Mouse (Mus musculus) CH12.LX (cell line): ENCODE data around the gene Gapdhs. TPM values are rescaled to one million over a fixed set of nuclear protein-coding genes. Genes with fewer than 3 reads are reported as not detected.

ENCODE experiments used
- DNase-seq: peaks from one replicate; pipeline ENCODE4 v3.0.0-alpha.2; 2013; ENCODE audit errors: extremely low read depth
- H3K27ac ChIP-seq: 2 replicates; pipeline ENCODE4 v1.5.1; 2012; ENCODE audit warnings: low read depth, mild to moderate bottlenecking, control low read depth, moderate library complexity; ENCODE audit not compliant: insufficient read depth
- H3K27me3 ChIP-seq: replicated peaks from 2 replicates; pipeline ENCODE3; 2012; ENCODE audit warnings: inconsistent platforms
- H3K36me3 ChIP-seq, 2 experiments: replicated peaks in 1 of 2; 2 replicates each; pipeline versions ENCODE3 to v1.6.1; 2012; ENCODE audit warnings: inconsistent platforms in 1 of 2, low read length in 1 of 2, mild to moderate bottlenecking in 1 of 2, mixed read lengths in 1 of 2, moderate library complexity in 1 of 2; ENCODE audit not compliant: control insufficient read depth in 1 of 2, insufficient read depth in 1 of 2
- H3K4me1 ChIP-seq, 2 experiments: 2 replicates each; pipeline ENCODE4 v1.6.1; 2012; ENCODE audit warnings: inconsistent platforms in 1 of 2, moderate library complexity in 1 of 2; ENCODE audit not compliant: insufficient read depth in 2 of 2, control insufficient read depth in 1 of 2
- H3K4me2 ChIP-seq: 2 replicates; pipeline ENCODE4 v1.6.1; 2012; ENCODE audit warnings: low read depth, mild to moderate bottlenecking, control low read depth; ENCODE audit not compliant: poor library complexity, insufficient read depth, severe bottlenecking
- H3K4me3 ChIP-seq, 3 experiments: fragments of 150-350 bp in 1 of 3; sonication (generic) in 1 of 3; replicated peaks in 1 of 3; 2 replicates each; pipeline versions ENCODE3 to v1.5.1; 2011 to 2012; ENCODE audit warnings: low read depth in 2 of 3, low read length in 2 of 3, mild to moderate bottlenecking in 2 of 3, moderate library complexity in 2 of 3, control low read depth in 1 of 3, improper control_type of control experiment in 1 of 3, inconsistent platforms in 1 of 3, mixed read lengths in 1 of 3; ENCODE audit not compliant: poor library complexity in 1 of 3
- H3K79me2 ChIP-seq: replicated peaks from 2 replicates; pipeline ENCODE4 v1.6.1; 2012; ENCODE audit warnings: mild to moderate bottlenecking, moderate library complexity; ENCODE audit not compliant: control insufficient read depth, poor library complexity, insufficient read depth, severe bottlenecking; ENCODE audit errors: extremely low read depth
- H3K9ac ChIP-seq: 2 replicates; pipeline ENCODE4 v1.6.1; 2012; ENCODE audit warnings: low read depth, mild to moderate bottlenecking, control low read depth, moderate library complexity; ENCODE audit not compliant: insufficient read depth
- H3K9me3 ChIP-seq: replicated peaks from 2 replicates; pipeline ENCODE3; 2012; ENCODE audit warnings: low read length, inconsistent platforms, mixed read lengths
- MEF2A ChIP-seq: IDR thresholded peaks from 2 replicates; pipeline ENCODE4 v1.6.1; 2014; ENCODE audit warnings: low read depth, mild to moderate bottlenecking, inconsistent platforms, low read length, improper control_type of control experiment, borderline replicate concordance
- RCOR1 ChIP-seq: conservative IDR thresholded peaks from 2 replicates; pipeline ENCODE4 v1.6.1; 2012; ENCODE audit warnings: low read depth, mild to moderate bottlenecking, inconsistent platforms, low read length, improper control_type of control experiment
- TCF12 ChIP-seq: IDR thresholded peaks from 2 replicates; pipeline ENCODE4 v1.6.1; 2014; ENCODE audit warnings: low read depth, mild to moderate bottlenecking, inconsistent platforms, low read length, improper control_type of control experiment
- dilution Hi-C: fragments of 300-500 bp; cut with MboI; formaldehyde crosslinking; loops from 2 replicates; pipeline ENCODE4 v1.14.3; 2020; ENCODE audit warnings: low sequenced_read_pairs; ENCODE audit not compliant: extremely low pct_unique_long_range_greater_than_20kb, extremely low pct_ligation_motif_present
- in situ Hi-C: fragments of 300-500 bp; cut with MboI; formaldehyde crosslinking; loops from 3 replicates; pipeline ENCODE4 v1.14.3; 2019; ENCODE audit warnings: low sequenced_read_pairs, low pct_ligation_motif_present, low pct_unique_long_range_greater_than_20kb, mixed read lengths
- polyA plus RNA-seq: library from polyadenylated mRNA; unstranded; fragments of >175 nt; gene quantifications from 2 replicates; pipeline ENCODE4 v1.2.1, GENCODE M21; 2012; ENCODE audit warnings: low read depth; ENCODE audit not compliant: insufficient read length
- total RNA-seq, 2 experiments: library from RNA; depleted of rRNA; stranded (reverse); fragments of 300-350 nt in 1 of 2; fragments of >200 nt in 1 of 2; gene quantifications; 2 replicates each; pipeline ENCODE4 v1.2.3; 2012 to 2014

Gapdhs gene
- total and polyA plus RNA-seq, 3 experiments: 0.89 to 1.7 TPM; not detected in 1

GRCm38 (mm10) chr7:30681897-30682296 lies 61.6 kb downstream of the Gapdhs start:
- peaks cover 0 to under 1% of the 10 kb centered on the region in 2 experiments; a peak in 1 of 4 replicates for H3K4me1 ChIP-seq
- no peak overlapping the region for H3K27ac ChIP-seq
- in situ Hi-C loops (no loop called here), dilution Hi-C loops (no loop called here)
- H3K36me3 ChIP-seq: no peaks in the 10 kb centered on the region
- TF ChIP-seq MEF2A (no peak), RCOR1 (no peak), TCF12 (no peak)
- H3K9ac ChIP-seq: no peak overlapping the region
- H3K79me2 ChIP-seq: no peaks in the 10 kb centered on the region
- H3K4me2 ChIP-seq: no peak overlapping the region
- peaks cover 6% of the 10 kb centered on the region for H3K9me3 ChIP-seq
- no peak for DNase-seq
- H3K4me3 ChIP-seq: no peak overlapping the region
- peaks cover 6% of the 10 kb centered on the region for H3K27me3 ChIP-seq

Other genes with a start within 250 kb of the Gapdhs start
Only the 20 nearest of the 32 such genes appear.
- 0.92 and 1.3 TPM in 2 replicates for gene Igflr1, start 178.3 kb downstream of the Gapdhs start, total RNA-seq (2012; rRNA removed)
- not detected in 2 replicates for gene Igflr1, start 178.3 kb downstream of the Gapdhs start, total RNA-seq (2014; rRNA removed)
- gene Igflr1, start 178.3 kb downstream of the Gapdhs start, polyA plus RNA-seq: 0.65 TPM in 1 of 2 replicates, not detected in the other
- 17.2 and 18.3 TPM in 2 replicates for gene Kmt2b, start 155.0 kb downstream of the Gapdhs start, total RNA-seq (2012; rRNA removed)
- 4.8 and 8.4 TPM in 2 replicates for gene Kmt2b, start 155.0 kb downstream of the Gapdhs start, total RNA-seq (2014; rRNA removed)
- 31.0 and 32.8 TPM in 2 replicates for gene Kmt2b, start 155.0 kb downstream of the Gapdhs start, polyA plus RNA-seq
- gene Zbtb32, start 144.8 kb downstream of the Gapdhs start, total RNA-seq (2012; rRNA removed): 183 TPM in 2 replicates
- 156 and 173 TPM in 2 replicates for gene Zbtb32, start 144.8 kb downstream of the Gapdhs start, total RNA-seq (2014; rRNA removed)
- 171 and 178 TPM in 2 replicates for gene Zbtb32, start 144.8 kb downstream of the Gapdhs start, polyA plus RNA-seq
- 6.5 and 10.9 TPM in 2 replicates for gene Upk1a, start 130.8 kb downstream of the Gapdhs start, total RNA-seq (2012; rRNA removed)
- 0.47 and 0.49 TPM in 2 replicates for gene Upk1a, start 130.8 kb downstream of the Gapdhs start, total RNA-seq (2014; rRNA removed)
- gene Upk1a, start 130.8 kb downstream of the Gapdhs start, polyA plus RNA-seq: 1.8 and 2.3 TPM in 2 replicates
- gene Cox6b1, start 117.5 kb downstream of the Gapdhs start, total RNA-seq (2012; rRNA removed): 432 and 456 TPM in 2 replicates
- 776 and 802 TPM in 2 replicates for gene Cox6b1, start 117.5 kb downstream of the Gapdhs start, total RNA-seq (2014; rRNA removed)
- gene Cox6b1, start 117.5 kb downstream of the Gapdhs start, polyA plus RNA-seq: 581 and 625 TPM in 2 replicates
- not detected in 2 replicates for gene Etv2, start 107.8 kb downstream of the Gapdhs start, total RNA-seq (2012; rRNA removed)
- gene Etv2, start 107.8 kb downstream of the Gapdhs start, total RNA-seq (2014; rRNA removed): not detected in 2 replicates
- gene Etv2, start 107.8 kb downstream of the Gapdhs start, polyA plus RNA-seq: not detected in 2 replicates
- gene Rbm42, start 93.4 kb downstream of the Gapdhs start, total RNA-seq (2012; rRNA removed): 109 and 121 TPM in 2 replicates
- 65.3 and 67.2 TPM in 2 replicates for gene Rbm42, start 93.4 kb downstream of the Gapdhs start, total RNA-seq (2014; rRNA removed)
- 104 and 105 TPM in 2 replicates for gene Rbm42, start 93.4 kb downstream of the Gapdhs start, polyA plus RNA-seq
- gene Haus5, start 78.7 kb downstream of the Gapdhs start, total RNA-seq (2012; rRNA removed): 45.6 and 47.7 TPM in 2 replicates
- gene Haus5, start 78.7 kb downstream of the Gapdhs start, total RNA-seq (2014; rRNA removed): 32.3 and 38.5 TPM in 2 replicates
- 50.9 and 52.8 TPM in 2 replicates for gene Haus5, start 78.7 kb downstream of the Gapdhs start, polyA plus RNA-seq
- gene Pmis2, start 72.1 kb downstream of the Gapdhs start, total RNA-seq (2012; rRNA removed): not detected in 2 replicates
- not detected in 2 replicates for gene Pmis2, start 72.1 kb downstream of the Gapdhs start, total RNA-seq (2014; rRNA removed)
- not detected in 2 replicates for gene Pmis2, start 72.1 kb downstream of the Gapdhs start, polyA plus RNA-seq
- gene 2200002J24Rik, start 44.8 kb downstream of the Gapdhs start, total RNA-seq (2012; rRNA removed): 2.4 and 4.0 TPM in 2 replicates
- gene 2200002J24Rik, start 44.8 kb downstream of the Gapdhs start, total RNA-seq (2014; rRNA removed): 3.0 and 6.6 TPM in 2 replicates
- 2.9 and 3.5 TPM in 2 replicates for gene 2200002J24Rik, start 44.8 kb downstream of the Gapdhs start, polyA plus RNA-seq
- gene Atp4a, start 31.5 kb downstream of the Gapdhs start, total RNA-seq (2012; rRNA removed): 0.13 TPM in 1 of 2 replicates, not detected in the other
- 0.14 and 0.67 TPM in 2 replicates for gene Atp4a, start 31.5 kb downstream of the Gapdhs start, total RNA-seq (2014; rRNA removed)
- gene Atp4a, start 31.5 kb downstream of the Gapdhs start, polyA plus RNA-seq: 0.33 TPM in 1 of 2 replicates, not detected in the other
- 136 and 137 TPM in 2 replicates for gene Tmem147, start 14.1 kb downstream of the Gapdhs start, total RNA-seq (2012; rRNA removed)
- gene Tmem147, start 14.1 kb downstream of the Gapdhs start, total RNA-seq (2014; rRNA removed): 152 and 154 TPM in 2 replicates
- 98.4 and 149 TPM in 2 replicates for gene Tmem147, start 14.1 kb downstream of the Gapdhs start, polyA plus RNA-seq
- 0.59 and 0.76 TPM in 2 replicates for gene Sbsn, start 7.8 kb upstream of the Gapdhs start, total RNA-seq (2012; rRNA removed)
- gene Sbsn, start 7.8 kb upstream of the Gapdhs start, total RNA-seq (2014; rRNA removed): 0.30 TPM in 1 of 2 replicates, not detected in the other
- gene Sbsn, start 7.8 kb upstream of the Gapdhs start, polyA plus RNA-seq: 0.69 and 1.1 TPM in 2 replicates
- not detected in 2 replicates for gene Dmkn, start 20.1 kb upstream of the Gapdhs start, total RNA-seq (2012; rRNA removed)
- not detected in 2 replicates for gene Dmkn, start 20.1 kb upstream of the Gapdhs start, total RNA-seq (2014; rRNA removed)
- gene Dmkn, start 20.1 kb upstream of the Gapdhs start, polyA plus RNA-seq: not detected in 2 replicates
- not detected in 2 replicates for gene Krtdap, start 44.2 kb upstream of the Gapdhs start, total RNA-seq (2012; rRNA removed)
- gene Krtdap, start 44.2 kb upstream of the Gapdhs start, total RNA-seq (2014; rRNA removed): not detected in 2 replicates
- gene Krtdap, start 44.2 kb upstream of the Gapdhs start, polyA plus RNA-seq: not detected in 2 replicates
- 0.08 TPM in 1 of 2 replicates, not detected in the other for gene Ffar2, start 80.1 kb upstream of the Gapdhs start, total RNA-seq (2012; rRNA removed)
- not detected in 2 replicates for gene Ffar2, start 80.1 kb upstream of the Gapdhs start, total RNA-seq (2014; rRNA removed)
- gene Ffar2, start 80.1 kb upstream of the Gapdhs start, polyA plus RNA-seq: 0.51 and 0.52 TPM in 2 replicates
- not detected in 2 replicates for gene Ffar3, start 112.5 kb upstream of the Gapdhs start, total RNA-seq (2012; rRNA removed)
- not detected in 2 replicates for gene Ffar3, start 112.5 kb upstream of the Gapdhs start, total RNA-seq (2014; rRNA removed)
- not detected in 2 replicates for gene Ffar3, start 112.5 kb upstream of the Gapdhs start, polyA plus RNA-seq
- gene Ffar1, start 117.9 kb upstream of the Gapdhs start, total RNA-seq (2012; rRNA removed): 0.34 and 0.42 TPM in 2 replicates
- 1.2 and 1.4 TPM in 2 replicates for gene Ffar1, start 117.9 kb upstream of the Gapdhs start, total RNA-seq (2014; rRNA removed)
- gene Ffar1, start 117.9 kb upstream of the Gapdhs start, polyA plus RNA-seq: 14.3 and 17.2 TPM in 2 replicates
- gene Cd22, start 136.7 kb upstream of the Gapdhs start, total RNA-seq (2012; rRNA removed): 41.7 and 42.3 TPM in 2 replicates
- 81.5 and 90.6 TPM in 2 replicates for gene Cd22, start 136.7 kb upstream of the Gapdhs start, total RNA-seq (2014; rRNA removed)
- gene Cd22, start 136.7 kb upstream of the Gapdhs start, polyA plus RNA-seq: 180 and 190 TPM in 2 replicates
- gene Mag, start 171.2 kb upstream of the Gapdhs start, total RNA-seq (2012; rRNA removed): 0.04 TPM in 1 of 2 replicates, not detected in the other
- gene Mag, start 171.2 kb upstream of the Gapdhs start, total RNA-seq (2014; rRNA removed): not detected in 2 replicates
- gene Mag, start 171.2 kb upstream of the Gapdhs start, polyA plus RNA-seq: not detected in 2 replicates